In the genomic region with DNA sequence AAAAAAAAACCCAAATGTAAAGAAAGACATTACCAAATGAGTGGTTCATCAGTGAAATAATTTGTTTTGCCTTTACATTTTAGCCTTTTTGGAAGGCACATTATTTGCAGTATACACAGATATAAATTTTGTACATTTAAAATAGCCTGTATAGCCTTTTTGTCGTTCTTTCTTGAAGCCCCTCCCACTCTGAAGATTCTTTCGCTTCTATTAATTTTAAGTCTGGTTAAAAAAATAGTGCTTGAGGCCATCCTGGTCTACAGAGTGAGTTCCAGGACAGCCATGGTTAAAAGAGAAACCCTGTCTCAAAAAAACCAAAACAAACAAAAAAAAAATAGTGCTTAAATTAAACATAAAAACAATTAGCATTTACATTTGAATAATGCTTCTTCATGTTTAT, we compare ENCODE assay signal across 10 mouse cellular contexts. TPM values are rescaled to one million over a fixed set of nuclear protein-coding genes. Genes with fewer than 3 reads are reported as not detected.
DNase-seq lines count a peak whose midpoint lies in the region; ATAC-seq and TF ChIP-seq lines count a peak whose summit lies in the region.
"Had no signal": no experiment of that assay in that cellular context is flagged by ENCODE, and none has a peak within 500 bp of the region (broad histone marks: within the 10 kb centered on the region; RNA-seq: fewer than 3 reads in every experiment).

No protein-coding gene starts in this region.

- H3K4me2 ChIP-seq in heart, embryonic 15.5 days: peak overlapping the region; percentile 67
- H3K4me2 ChIP-seq in forebrain, embryonic 16.5 days (ENCODE audit: low read length): peak overlapping the region; percentile 61; the same call in 1 of the 2 replicates

- H3K9ac ChIP-seq in heart, embryonic 15.5 days: no peak overlapping the region
- no peak overlapping the region for H3K9ac ChIP-seq in forebrain, embryonic 16.5 days (replicated peaks; ENCODE audit: low read depth, low read length)

- ATAC-seq in heart, embryonic 15.5 days (replicated peaks; ENCODE audit: insufficient number of reproducible peaks, insufficient read depth, low FRiP score, low read depth): no peak
- ATAC-seq in forebrain, embryonic 16.5 days: no peak
- no peak for ATAC-seq in activated CD4-positive, CD25-positive, alpha-beta regulatory T cell, adult 4 months

- WGBS in heart, embryonic 15.5 days: 17% methylated on average over 2 of the region's 2 CpGs
- 18% methylated on average over 2 of the region's 2 CpGs for WGBS in forebrain, embryonic 16.5 days
- 0% methylated on average over 2 of the region's 2 CpGs for WGBS in macrophage (ENCODE audit: missing documents)

- no peaks in the 10 kb centered on the region for H3K79me2 ChIP-seq in macrophage (ENCODE audit: inconsistent target)

- no peaks in the 10 kb centered on the region for H3K36me3 ChIP-seq in heart, embryonic 15.5 days
- H3K36me3 ChIP-seq in E14TG2a.4 (ENCODE audit: insufficient read depth, low read length): no peaks in the 10 kb centered on the region
- no peaks in the 10 kb centered on the region for H3K36me3 ChIP-seq in forebrain, embryonic 16.5 days (ENCODE audit: control insufficient read depth, insufficient read depth)
- H3K36me3 ChIP-seq in macrophage (ENCODE audit: inconsistent target): no peaks in the 10 kb centered on the region

- H3K27ac ChIP-seq in heart, embryonic 15.5 days: peak overlapping the region; percentile 98
- no peak overlapping the region for H3K27ac ChIP-seq in forebrain, embryonic 16.5 days (ENCODE audit: low read length)
- peak overlapping the region; percentile 88 for H3K27ac ChIP-seq in macrophage

- H3K27me3 ChIP-seq in heart, embryonic 15.5 days: no peaks in the 10 kb centered on the region
- no peaks in the 10 kb centered on the region for H3K27me3 ChIP-seq in E14TG2a.4 (ENCODE audit: insufficient read depth, low read length)
- H3K27me3 ChIP-seq in forebrain, embryonic 16.5 days (replicated peaks; ENCODE audit: control insufficient read depth, insufficient read depth, low read length): no peaks in the 10 kb centered on the region

- H3K9me3 ChIP-seq in heart, embryonic 15.5 days (replicated peaks): no peaks in the 10 kb centered on the region
- no peaks in the 10 kb centered on the region for H3K9me3 ChIP-seq in E14TG2a.4 (ENCODE audit: low read length)
- no peaks in the 10 kb centered on the region for H3K9me3 ChIP-seq in forebrain, embryonic 16.5 days (ENCODE audit: control insufficient read depth, low read length)

- H3K4me1 ChIP-seq in heart, embryonic 15.5 days (replicated peaks): peaks cover 15% of the 10 kb centered on the region
- peaks cover 76% of the 10 kb centered on the region for H3K4me1 ChIP-seq in E14TG2a.4 (replicated peaks; ENCODE audit: low read depth, low read length)
- H3K4me1 ChIP-seq in forebrain, embryonic 16.5 days (replicated peaks; ENCODE audit: control insufficient read depth, insufficient read depth, low read length): peaks cover 8% of the 10 kb centered on the region; the same call in 1 of the 2 replicates

- DNase-seq in heart, adult 11 months: no peak
- no peak for DNase-seq in urinary bladder, adult 2 months (ENCODE audit: low spot score)
- no peak for DNase-seq in right cerebral cortex, postnatal 36 days (ENCODE audit: low spot score in 2 of 2)

- no peak for TF ChIP-seq CTCF in E14TG2a.4 (conservative IDR thresholded peaks at IDR 0.05; ENCODE audit: low read length)

- peak overlapping the region; percentile 86 for H3K4me3 ChIP-seq in heart, embryonic 15.5 days
- peak overlapping the region; percentile 86 for H3K4me3 ChIP-seq in E14TG2a.4 (replicated peaks; ENCODE audit: low read length)
- H3K4me3 ChIP-seq in forebrain, embryonic 16.5 days (replicated peaks; ENCODE audit: low read length): peak overlapping the region; percentile 83
- H3K4me3 ChIP-seq in macrophage (ENCODE audit: inconsistent target): peak overlapping the region; percentile 72

RNA-seq across cellular contexts. Expression of a gene that starts 14.8 kb away (rescaled TPM):
- 0.15 TPM in 1 of 2 replicates, not detected in the other for polyA plus RNA-seq in heart, embryonic 15.5 days (2015; fragmentation: Nextera tagmentation; extraction: Ambion mirVana)
- polyA plus RNA-seq in forebrain, embryonic 16.5 days (2015; fragmentation: Nextera tagmentation; extraction: Ambion mirVana): 0.12 TPM in 1 of 2 replicates, not detected in the other
- not detected for total RNA-seq in macrophage (2018; cell fraction: chromatin; rRNA removed)
- not detected for total RNA-seq in macrophage (2018; cell fraction: cytosol; rRNA removed)
- total RNA-seq in macrophage (2018; cell fraction: nucleus; rRNA removed): not detected
- polyA plus RNA-seq in macrophage (2018): not detected in 3 replicates
- polyA plus RNA-seq in activated CD4-positive, CD25-positive, alpha-beta regulatory T cell, adult 4 months (2017; shearing (Covaris generic)): not detected
- 0.14 TPM in 1 of 2 replicates, not detected in the other for polyA plus RNA-seq in urinary bladder, adult 2 months (2012; rRNA removed)
- total RNA-seq: hematopoietic stem cell, adult 5-6 weeks had no signal
- polyA plus RNA-seq: small intestine, adult 2 months had no signal

RNA-seq across cellular contexts. Expression of a gene that starts 32.0 kb away (rescaled TPM):
- 7.3 and 8.7 TPM in 2 replicates for polyA plus RNA-seq in heart, embryonic 15.5 days (2015; fragmentation: Nextera tagmentation; extraction: Ambion mirVana)
- polyA plus RNA-seq in forebrain, embryonic 16.5 days (2015; fragmentation: Nextera tagmentation; extraction: Ambion mirVana): 26.5 and 28.1 TPM in 2 replicates
- 100 to 1,000 TPM in 25 of 26 experiments, 10 to 100 TPM in 1; 74.6 to 347 (median 272) TPM for total RNA-seq in macrophage (2018; cell fraction: chromatin; rRNA removed)
- 10 to 100 TPM; 22.4 to 50.1 (median 37.7) TPM for total RNA-seq in macrophage (2018; cell fraction: cytosol; rRNA removed)
- total RNA-seq in macrophage (2018; cell fraction: nucleus; rRNA removed): 100 to 1,000 TPM in 21 of 26 experiments, 10 to 100 TPM in 5; 56.0 to 218 (median 144) TPM
- 16.9 to 19.3 TPM (median 18.9 TPM) in 3 replicates for polyA plus RNA-seq in macrophage (2018)
- 10 to 100 TPM; 26.0 to 27.7 TPM for polyA plus RNA-seq in activated CD4-positive, CD25-positive, alpha-beta regulatory T cell, adult 4 months (2017; shearing (Covaris generic))
- 32.9 and 35.1 TPM in 2 replicates for polyA plus RNA-seq in urinary bladder, adult 2 months (2012; rRNA removed)
